Mouse (Mus musculus): ENCODE results near the gene Vmn1r46.
"Not testable (repeated sequence)": the region's sequence is repeated elsewhere in the genome, so short reads cannot be mapped to it uniquely, and the experiment has no call there.

The Vmn1r46 gene

DNA sequence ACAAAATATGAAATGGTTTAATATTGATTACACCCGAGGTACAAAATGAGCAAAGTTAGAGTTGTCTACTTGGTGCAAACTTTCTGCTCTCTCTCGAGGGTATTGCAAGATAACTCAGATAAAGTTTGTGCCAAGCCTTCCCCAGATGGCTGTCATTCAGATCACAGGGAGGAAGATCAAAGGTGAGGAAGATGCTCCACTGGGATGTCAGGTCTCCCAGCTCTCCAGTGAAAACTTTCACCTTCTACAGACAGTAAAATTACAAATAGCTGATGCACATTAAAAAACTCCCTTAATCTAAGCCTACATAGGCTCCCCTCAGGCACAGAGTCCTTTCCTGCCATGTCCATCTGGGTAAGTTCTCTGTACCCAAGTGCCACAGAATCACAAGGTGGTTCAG, at the start of gene Vmn1r46:
Gene Vmn1r46 (plus strand): TSS at position 301 of the 400 bp plus-strand sequence.
- DNase-seq, result no peak

DNA sequence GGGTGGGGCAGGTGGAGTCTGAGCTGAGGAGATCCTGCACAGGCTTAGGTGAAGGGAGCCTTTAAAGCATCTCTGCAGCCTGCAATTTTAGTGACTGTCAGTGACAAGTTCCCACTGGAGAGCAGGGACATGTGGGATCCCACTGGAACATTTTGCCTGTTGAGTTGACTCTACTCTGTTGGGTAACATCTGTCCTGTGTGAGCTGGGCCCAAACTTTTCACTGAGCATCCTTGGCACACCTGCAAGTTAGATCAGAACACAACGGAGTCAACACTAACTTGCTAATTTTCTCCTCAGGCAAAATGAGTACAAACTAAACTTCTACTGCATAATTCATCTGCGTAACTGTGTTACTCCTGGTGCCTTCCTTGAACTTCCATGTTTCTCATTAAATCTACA, 28.6 kb upstream of the Vmn1r46 start, which contains the start of gene Vmn1r45:
Gene Vmn1r45 (minus strand): TSS at position 101 of the 400 bp plus-strand sequence.
- DNase-seq, result not testable (repeated sequence)

DNA sequence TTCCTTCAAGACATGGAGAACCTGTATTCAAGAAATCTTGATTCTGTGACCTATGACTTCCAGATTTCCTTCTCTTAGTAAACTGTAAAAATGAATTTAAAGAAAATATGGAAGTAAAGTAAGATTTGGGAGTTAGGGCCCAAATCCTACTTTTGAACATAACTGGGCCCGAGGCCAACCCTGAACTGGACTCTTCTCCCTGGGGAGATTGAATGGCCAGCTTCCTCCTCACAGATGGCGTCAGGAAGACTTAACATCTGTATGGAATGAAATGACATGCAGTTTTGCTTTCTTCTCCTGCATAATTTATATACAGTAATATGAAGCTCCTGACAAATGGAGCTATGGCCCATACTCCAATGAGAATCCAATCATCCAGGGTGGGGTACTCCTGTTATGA, 28.2 kb upstream of the Vmn1r46 start:
- DNase-seq, result no peak

DNA sequence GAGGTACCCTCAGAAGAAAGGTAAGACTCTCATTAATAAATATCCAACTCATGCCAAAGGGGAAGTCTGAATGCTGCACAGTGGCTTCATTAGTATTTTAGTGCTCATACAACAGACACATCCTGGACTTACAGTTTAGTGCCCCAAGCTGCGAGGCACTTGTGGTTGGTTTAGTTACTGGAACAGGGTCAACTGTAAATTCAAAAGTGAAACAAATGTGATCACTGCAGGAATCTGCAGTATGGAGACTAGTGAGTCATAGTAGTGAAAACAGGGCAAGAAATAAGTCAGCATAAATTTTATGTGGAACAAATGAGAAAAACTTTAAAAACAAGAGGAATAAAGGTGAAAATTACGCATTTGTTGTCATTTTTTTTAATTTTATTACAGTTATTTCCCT, 15.6 kb upstream of the Vmn1r46 start:
- DNase-seq, result no peak

DNA sequence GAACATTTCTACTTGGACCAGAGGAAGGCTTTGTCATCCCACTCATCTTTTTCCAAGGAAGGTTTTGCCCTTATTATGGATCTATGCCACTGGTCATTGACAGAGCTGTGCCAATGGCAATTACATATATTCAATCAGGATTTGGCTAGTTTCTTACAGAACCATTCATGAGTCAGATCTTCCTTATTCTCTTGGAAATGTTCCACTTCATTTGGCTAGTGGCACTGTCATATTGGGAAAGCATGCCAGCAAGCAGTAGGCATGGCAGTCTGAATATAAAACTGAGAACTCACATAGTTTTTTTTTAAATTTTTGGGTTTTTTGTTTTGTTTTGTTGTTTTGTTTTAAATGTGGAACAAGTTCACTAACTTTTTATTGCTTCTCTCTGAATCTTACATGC, 2.8 kb upstream of the Vmn1r46 start:
- DNase-seq, result no peak

DNA sequence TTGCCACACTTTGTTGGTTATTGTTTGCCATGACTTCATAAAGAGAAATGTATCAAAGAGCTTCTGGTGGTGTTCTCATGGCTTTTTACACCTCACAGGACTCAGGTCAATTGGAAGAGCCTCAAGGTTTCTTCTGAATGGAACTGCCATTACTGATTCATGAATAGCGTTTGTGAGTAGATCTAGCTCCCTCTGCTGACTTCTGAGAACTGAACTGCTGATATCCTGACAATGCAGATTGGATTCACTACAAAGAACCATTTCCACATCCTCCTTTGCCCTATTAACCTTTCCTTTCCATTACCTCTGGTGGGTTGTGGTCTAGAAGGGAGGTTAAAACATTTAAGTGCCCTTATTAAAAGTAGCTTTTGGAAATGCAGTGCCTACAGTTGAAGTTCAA, 16.9 kb downstream of the Vmn1r46 start:
- DNase-seq, result no peak

DNA sequence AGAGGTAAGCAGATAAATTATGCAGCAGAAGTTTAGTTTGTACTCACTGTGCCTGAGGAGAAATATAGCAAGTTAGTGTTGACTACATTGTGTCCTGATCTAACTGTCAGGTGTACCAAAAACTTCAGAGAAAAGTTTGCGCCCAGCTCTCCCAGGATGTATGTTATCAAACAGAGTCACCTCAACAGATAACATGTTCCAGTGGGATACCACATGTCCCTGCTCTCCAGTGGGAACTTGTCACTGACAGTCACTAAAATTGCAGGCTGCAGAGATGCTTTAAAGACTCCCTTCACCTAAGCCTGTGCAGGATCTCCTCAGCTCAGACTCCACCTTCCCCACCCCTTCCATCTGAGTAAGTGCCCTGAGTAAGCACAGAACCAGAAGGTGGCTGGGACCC, 46.7 kb downstream of the Vmn1r46 start, which contains the start of gene Vmn1r47:
Gene Vmn1r47 (plus strand): TSS at position 301 of the 400 bp plus-strand sequence.
- not testable (repeated sequence) for DNase-seq
